Mouse (Mus musculus) natural killer cell, adult 2 months (primary cell): Measurements from ENCODE around the gene Gm49320.

ENCODE experiments used
- DNase-seq, 2 experiments: peaks; one replicate each; pipeline ENCODE4 v3.0.0; 2022; ENCODE audit warnings: low spot score in 2 of 2

Gene Gm49320

GRCm38 (mm10) chr8:4258678-4259077 is 20.0 kb downstream of the Gm49320 start:
- peak; percentile 2 to 11 for DNase-seq

DNA sequence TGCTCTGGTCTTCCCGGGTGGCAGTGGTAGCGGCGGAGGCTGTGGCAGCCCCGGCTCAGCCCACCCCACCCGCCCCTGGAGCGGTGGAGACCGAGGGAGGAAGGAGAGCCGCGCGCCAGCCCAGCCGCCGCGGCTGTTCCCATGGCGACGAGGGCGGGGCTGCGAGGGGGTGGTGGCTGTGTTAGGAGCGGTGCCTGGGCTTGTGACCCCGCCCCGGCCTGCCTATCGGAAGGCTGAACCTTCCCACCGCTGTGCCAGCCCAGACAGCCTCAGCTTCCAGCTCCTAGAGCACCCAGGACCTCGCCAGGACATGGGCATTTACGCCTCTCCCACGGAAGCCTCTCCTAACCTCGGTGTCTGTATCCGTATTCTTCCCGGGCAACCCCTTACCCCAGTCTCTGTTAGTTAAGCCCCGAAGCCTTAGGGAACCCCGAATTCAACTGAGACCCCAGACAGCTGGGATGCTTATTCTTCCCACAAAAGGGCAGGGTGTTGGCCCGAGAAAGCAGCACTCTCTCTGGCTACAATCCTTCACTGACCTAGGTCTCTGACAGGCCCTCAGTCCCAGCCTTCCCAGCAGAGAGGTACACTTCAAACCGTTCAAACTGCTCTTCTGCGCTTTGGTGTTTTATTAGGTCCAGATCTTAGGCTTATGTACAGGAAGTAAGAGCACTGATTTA is 20.6 kb downstream of the Gm49320 start, which contains the start of gene Ctxn1:
TSS of gene Ctxn1 (minus strand) at position 150 of the 680 bp plus-strand sequence.
- peak; percentile 88 to 91 for DNase-seq

DNA sequence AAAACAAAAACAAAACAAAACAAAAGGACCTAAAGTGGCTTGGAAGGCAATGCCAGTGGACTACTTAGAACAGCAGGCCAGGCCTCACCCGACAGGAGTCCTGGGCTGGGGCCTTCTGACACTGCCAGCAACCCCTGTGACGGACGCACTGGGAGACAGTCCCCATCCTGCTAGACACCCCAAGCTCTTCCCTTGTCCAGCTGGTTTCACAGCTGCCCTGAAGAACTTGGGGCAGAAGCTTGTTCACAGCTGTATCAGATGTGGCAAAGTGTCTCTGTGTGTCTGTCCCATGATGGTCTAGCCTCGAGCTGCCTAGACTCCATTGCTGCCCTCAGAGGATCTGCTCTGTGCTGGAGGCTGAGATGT is 21.1 kb downstream of the Gm49320 start:
- DNase-seq = no peak

DNA sequence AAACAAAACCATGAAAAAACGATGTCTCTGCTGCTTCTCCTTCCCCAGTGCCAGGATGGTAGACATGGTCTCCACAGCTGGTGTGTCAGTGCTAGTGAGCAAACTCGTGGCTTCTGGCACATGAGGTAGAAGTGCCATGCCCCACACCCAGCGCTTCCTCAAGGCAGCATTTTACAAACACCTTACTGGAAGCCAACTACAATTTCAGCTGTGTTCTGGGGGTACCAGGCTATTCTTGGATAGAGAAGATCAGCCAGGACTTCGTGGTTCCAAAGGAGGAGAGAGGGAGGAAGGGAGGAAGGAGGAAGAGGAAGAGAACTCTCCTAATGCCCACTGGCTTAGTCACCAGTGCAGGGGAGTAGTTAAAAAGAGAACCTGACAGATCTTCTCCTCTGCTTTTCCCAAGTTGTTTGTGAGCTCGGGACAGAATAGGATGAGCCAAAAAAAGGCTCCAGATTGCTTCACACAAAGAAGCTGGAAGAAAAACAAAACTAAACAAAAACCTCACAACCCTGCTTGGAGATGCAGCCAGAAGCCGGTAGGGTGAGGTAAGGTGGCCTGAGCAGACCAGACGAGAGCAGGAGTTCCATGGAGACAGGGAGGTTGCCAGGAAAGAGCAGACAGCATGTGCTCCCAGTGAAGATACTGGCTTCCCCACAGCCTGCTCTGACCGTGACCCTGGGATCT is 24.6 kb downstream of the Gm49320 start:
- no peak for DNase-seq

GRCm38 (mm10) chr8:4265160-4265914 is 26.7 kb downstream of the Gm49320 start:
- no peak for DNase-seq

DNA sequence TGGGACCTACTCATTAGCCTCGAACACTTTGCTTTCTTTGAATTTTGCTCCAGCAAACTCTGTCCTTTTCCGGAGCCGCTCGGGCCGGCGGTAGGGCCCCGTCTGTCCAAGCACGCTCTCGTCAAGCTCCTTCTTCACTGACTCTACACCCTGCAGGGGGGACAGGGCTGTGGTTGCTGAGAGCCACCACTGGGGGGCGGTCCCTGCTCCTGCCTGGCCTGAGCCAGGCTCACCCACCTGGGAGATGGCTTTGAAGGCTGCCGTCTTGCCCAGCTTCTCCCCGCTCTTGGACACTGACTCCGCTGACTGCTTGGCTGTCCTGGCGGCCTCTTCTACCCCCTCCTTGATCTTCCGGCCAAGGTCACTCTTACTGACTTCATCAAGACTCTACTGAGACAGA is 29.0 kb downstream of the Gm49320 start:
- peak in 1 of 2 experiments; percentile 14 for DNase-seq

- no peak for DNase-seq
Observed at GRCm38 (mm10) chr8:4269609-4270008, 30.9 kb downstream of the Gm49320 start.

- DNase-seq = peak; percentile 86 to 91
Observed at GRCm38 (mm10) chr8:4275275-4276110, 36.8 kb downstream of the Gm49320 start, which contains the start of gene Timm44. TSS of gene Timm44 (minus strand) at chr8:4275913.

GRCm38 (mm10) chr8:4276111-4276465 is 37.4 kb downstream of the Gm49320 start:
- no peak for DNase-seq

DNA sequence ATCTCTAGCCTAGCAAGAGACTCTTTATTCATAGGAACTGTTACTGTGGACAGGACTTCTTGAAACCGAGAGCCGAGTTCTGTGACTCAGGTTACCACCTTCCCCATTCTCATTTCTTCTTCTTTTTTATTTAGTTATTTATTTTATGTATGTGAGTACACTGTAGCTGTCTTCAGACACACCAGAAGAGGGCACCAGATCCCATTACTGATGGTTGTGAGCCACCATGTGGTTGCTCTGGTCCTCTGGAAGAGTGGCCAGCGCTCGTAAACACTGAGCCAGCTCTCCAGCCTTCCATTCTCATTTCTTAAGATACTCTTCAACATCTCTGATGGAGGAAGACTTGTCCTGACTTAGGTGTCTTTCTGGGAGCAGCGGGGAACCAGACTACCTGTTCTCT is 54.1 kb downstream of the Gm49320 start:
- no peak for DNase-seq

GRCm38 (mm10) chr8:4297822-4298221 is 59.2 kb downstream of the Gm49320 start:
- DNase-seq = no peak
